Mouse (Mus musculus): Measurements from ENCODE around the gene Tex2. TPM values are rescaled to one million over a fixed set of nuclear protein-coding genes. Genes with fewer than 3 reads are reported as not detected.
"Not testable (repeated sequence)": the region's sequence is repeated elsewhere in the genome, so short reads cannot be mapped to it uniquely, and the experiment has no call there.

Tex2 gene
- total RNA-seq, 2 experiments from 2014 or later, result 37.6 to 45.2 TPM

- not testable (repeated sequence) for DNase-seq
Observed at GRCm38 (mm10) chr11:106618768-106619167, 5.5 kb upstream of the Tex2 start.

- no peak for DNase-seq
Observed at GRCm38 (mm10) chr11:106617821-106618580, 4.8 kb upstream of the Tex2 start.

GRCm38 (mm10) chr11:106615561-106615960 lies 2.3 kb upstream of the Tex2 start:
- no peak for DNase-seq

- peak; percentile 29 for DNase-seq
Observed at GRCm38 (mm10) chr11:106614339-106614645, 1.1 kb upstream of the Tex2 start.

GRCm38 (mm10) chr11:106613638-106614338 lies 565 bp upstream of the Tex2 start:
- DNase-seq, result no peak

GRCm38 (mm10) chr11:106612209-106612960 lies 838 bp downstream of the Tex2 start:
- DNase-seq, result peak; percentile 62

GRCm38 (mm10) chr11:106609731-106610130 lies 3.5 kb downstream of the Tex2 start:
- no peak for DNase-seq

- DNase-seq, result no peak
Observed at GRCm38 (mm10) chr11:106607316-106607715, 5.9 kb downstream of the Tex2 start.

- DNase-seq, result no peak
Observed at GRCm38 (mm10) chr11:106606042-106606441, 7.2 kb downstream of the Tex2 start.

- no peak for DNase-seq
Observed at GRCm38 (mm10) chr11:106603230-106603629, 10.0 kb downstream of the Tex2 start.

- no peak for DNase-seq
Observed at GRCm38 (mm10) chr11:106600124-106600523, 13.1 kb downstream of the Tex2 start.

GRCm38 (mm10) chr11:106599345-106599744 lies 13.9 kb downstream of the Tex2 start:
- DNase-seq, result no peak

GRCm38 (mm10) chr11:106598339-106598738 lies 14.9 kb downstream of the Tex2 start:
- DNase-seq, result no peak

- no peak for DNase-seq
Observed at GRCm38 (mm10) chr11:106597737-106598330, 15.4 kb downstream of the Tex2 start.

- DNase-seq, result no peak
Observed at GRCm38 (mm10) chr11:106591183-106591582, 22.0 kb downstream of the Tex2 start.

GRCm38 (mm10) chr11:106590143-106590542 lies 23.1 kb downstream of the Tex2 start:
- DNase-seq, result no peak

GRCm38 (mm10) chr11:106588781-106589180 lies 24.4 kb downstream of the Tex2 start:
- peak; percentile 22 for DNase-seq

GRCm38 (mm10) chr11:106587786-106588519 lies 25.3 kb downstream of the Tex2 start:
- DNase-seq, result no peak

- no peak for DNase-seq
Observed at GRCm38 (mm10) chr11:106583801-106584200, 29.4 kb downstream of the Tex2 start.

- no peak for DNase-seq
Observed at GRCm38 (mm10) chr11:106581357-106581756, 31.9 kb downstream of the Tex2 start.

GRCm38 (mm10) chr11:106580468-106580867 lies 32.8 kb downstream of the Tex2 start:
- no peak for DNase-seq

- no peak for DNase-seq
Observed at GRCm38 (mm10) chr11:106579957-106580356, 33.3 kb downstream of the Tex2 start.

Data from heart, postnatal 4 days (tissue).